Mouse (Mus musculus): Measurements from ENCODE around the gene Ssbp3. TPM values are rescaled to one million over a fixed set of nuclear protein-coding genes. Genes with fewer than 3 reads are reported as not detected.

Gene Ssbp3
- polyA plus RNA-seq, 1 experiment from 2014 or later: 64.7 TPM

GRCm38 (mm10) chr4:106905898-106906297 lies 4.6 kb upstream of the Ssbp3 start:
- POLR2A ChIA-PET: no interaction called here
- CTCF ChIA-PET: no interaction called here
- no peak for ATAC-seq
- no peaks in the 10 kb centered on the region for H3K27me3 ChIP-seq
- in situ Hi-C loops (cut with MboI; ENCODE audit: low pct_unique_long_range_greater_than_20kb): loop anchor here (5.0 kb wide), 1 partner anchor 64 kb away; no protein-coding TSS in a partner anchor
- DNase-seq (ENCODE audit: low read depth, low spot score): no peak
- TF ChIP-seq CTCF (IDR thresholded peaks at IDR 0.05): no peak

DNA sequence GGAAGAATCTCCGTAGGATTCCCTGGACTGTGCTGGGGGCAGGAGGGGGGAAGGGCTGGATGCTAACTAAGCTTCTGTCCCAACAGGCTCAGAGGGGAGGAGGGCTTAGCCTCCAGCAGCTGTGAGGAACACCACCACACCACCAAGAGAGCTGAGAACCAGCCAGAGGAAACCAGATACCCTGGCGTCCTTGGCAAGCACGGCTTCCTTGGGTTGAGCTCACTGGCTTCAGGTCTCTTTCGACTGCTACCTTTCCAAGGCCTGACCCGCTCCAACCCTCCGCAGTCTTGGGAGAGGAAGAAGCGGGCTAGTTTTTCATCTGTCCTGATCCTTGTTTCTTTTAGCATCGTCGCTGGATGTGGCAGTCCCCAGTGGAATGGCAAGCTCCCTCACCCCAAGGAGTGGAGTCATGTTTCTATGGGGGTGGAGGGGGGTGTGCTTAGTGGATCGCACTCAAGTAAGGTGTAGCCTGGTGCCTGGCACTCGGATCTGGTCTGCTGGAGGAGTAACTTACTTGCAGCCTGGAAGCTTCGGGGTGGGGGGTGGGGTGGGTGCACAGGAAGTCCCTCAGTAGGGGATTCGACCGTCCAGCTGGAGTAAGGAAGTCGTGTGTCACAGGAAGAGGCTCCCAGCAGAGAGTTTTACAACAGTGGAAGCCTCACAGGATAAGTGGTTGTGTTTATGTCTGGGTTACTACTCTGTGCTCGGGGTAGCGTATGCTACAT lies 2.6 kb upstream of the Ssbp3 start:
- TF ChIP-seq CTCF (IDR thresholded peaks at IDR 0.05): no peak
- ChIA-PET CTCF (interaction anchor here (1.1 to 2.4 kb wide), 3 partner anchors 9 to 69 kb away, joined by 3 to 5 read pairs (median 4); no protein-coding TSS in a partner anchor), POLR2A (interaction anchor here (1.7 kb wide), 1 partner anchor 59 kb away, joined by 3 read pairs; no protein-coding TSS in a partner anchor)
- DNase-seq (ENCODE audit: low read depth, low spot score) (no peak), ATAC-seq (no peak)
- no peaks in the 10 kb centered on the region for H3K27me3 ChIP-seq
- in situ Hi-C loops (cut with MboI; ENCODE audit: low pct_unique_long_range_greater_than_20kb): loop anchor here (5.0 kb wide), 1 partner anchor 66 kb away; no protein-coding TSS in a partner anchor

- in situ Hi-C loops (cut with MboI; ENCODE audit: low pct_unique_long_range_greater_than_20kb): loop anchor here (5.0 kb wide), 1 partner anchor 66 kb away; no protein-coding TSS in a partner anchor
- TF ChIP-seq CTCF (IDR thresholded peaks at IDR 0.05): no peak
- ChIA-PET POLR2A (interaction anchor here (1.7 kb wide), 1 partner anchor 60 kb away, joined by 3 read pairs; no protein-coding TSS in a partner anchor), CTCF (interaction anchor here (1.0 to 2.4 kb wide), 4 partner anchors 10 to 109 kb away, joined by 3 to 5 read pairs (median 4); no protein-coding TSS in a partner anchor)
- ATAC-seq (no peak), DNase-seq (ENCODE audit: low read depth, low spot score) (no peak)
- H3K27me3 ChIP-seq: no peaks in the 10 kb centered on the region
Observed at GRCm38 (mm10) chr4:106908426-106908809, 2.1 kb upstream of the Ssbp3 start.

- DNase-seq (ENCODE audit: low read depth, low spot score) (no peak), ATAC-seq (no peak)
- TF ChIP-seq CTCF (IDR thresholded peaks at IDR 0.05): no peak
- in situ Hi-C loops (cut with MboI; ENCODE audit: low pct_unique_long_range_greater_than_20kb): loop anchor here (5.0 kb wide), 1 partner anchor 67 kb away; no protein-coding TSS in a partner anchor
- CTCF ChIA-PET: interaction anchor here (1.0 to 2.4 kb wide), 3 partner anchors 66 to 109 kb away, joined by 3 to 5 read pairs (median 5); no protein-coding TSS in a partner anchor
- POLR2A ChIA-PET: interaction anchor here (1.7 kb wide), 1 partner anchor 61 kb away, joined by 3 read pairs; no protein-coding TSS in a partner anchor
- no peaks in the 10 kb centered on the region for H3K27me3 ChIP-seq
Observed at GRCm38 (mm10) chr4:106908950-106909751, 1.4 kb upstream of the Ssbp3 start.

- no peaks in the 10 kb centered on the region for H3K27me3 ChIP-seq
- in situ Hi-C loops (cut with MboI; ENCODE audit: low pct_unique_long_range_greater_than_20kb): loop anchor here (5.0 to 10.0 kb wide), 2 partner anchors 67 to 255 kb away; no protein-coding TSS in a partner anchor
- no peak for ATAC-seq
- no peak for TF ChIP-seq CTCF (IDR thresholded peaks at IDR 0.05)
- ChIA-PET CTCF (interaction anchor here (1.0 to 2.4 kb wide), 4 partner anchors 67 to 255 kb away, joined by 3 to 7 read pairs (median 4); no protein-coding TSS in a partner anchor), POLR2A (interaction anchor here (0.9 to 1.8 kb wide), 4 partner anchors 30 to 78 kb away, joined by 3 to 9 read pairs (median 5); no protein-coding TSS in a partner anchor)
- no peak for DNase-seq (ENCODE audit: low read depth, low spot score)
Observed at GRCm38 (mm10) chr4:106909797-106910196, 704 bp upstream of the Ssbp3 start.

GRCm38 (mm10) chr4:106911246-106911801 lies 823 bp downstream of the Ssbp3 start:
- ATAC-seq: peak; percentile 82
- no peak for TF ChIP-seq CTCF (IDR thresholded peaks at IDR 0.05)
- H3K27me3 ChIP-seq: no peaks in the 10 kb centered on the region
- no peak for DNase-seq (ENCODE audit: low read depth, low spot score)
- CTCF ChIA-PET: interaction anchor here (1.1 to 1.9 kb wide), 4 partner anchors 68 to 76 kb away, joined by 3 to 7 read pairs (median 4); no protein-coding TSS in a partner anchor
- in situ Hi-C loops (cut with MboI; ENCODE audit: low pct_unique_long_range_greater_than_20kb): loop anchor here (10.0 kb wide), 1 partner anchor 253 kb away; no protein-coding TSS in a partner anchor
- POLR2A ChIA-PET: interaction anchor here (0.9 to 1.8 kb wide), 3 partner anchors 12 to 76 kb away, joined by 4 to 5 read pairs (median 4); no protein-coding TSS in a partner anchor

- TF ChIP-seq CTCF (IDR thresholded peaks at IDR 0.05): no peak
- H3K27me3 ChIP-seq: no peaks in the 10 kb centered on the region
- CTCF ChIA-PET: interaction anchor here (1.4 to 1.9 kb wide), 3 partner anchors 69 to 75 kb away, joined by 3 to 7 read pairs (median 3); no protein-coding TSS in a partner anchor
- in situ Hi-C loops (cut with MboI; ENCODE audit: low pct_unique_long_range_greater_than_20kb): loop anchor here (10.0 kb wide), 1 partner anchor 253 kb away; no protein-coding TSS in a partner anchor
- ATAC-seq: no peak
- no peak for DNase-seq (ENCODE audit: low read depth, low spot score)
- POLR2A ChIA-PET: interaction anchor here (0.8 to 1.8 kb wide), 5 partner anchors 11 to 273 kb away, joined by 3 to 5 read pairs (median 3); no protein-coding TSS in a partner anchor
Observed at GRCm38 (mm10) chr4:106911951-106912688, 1.6 kb downstream of the Ssbp3 start.

DNA sequence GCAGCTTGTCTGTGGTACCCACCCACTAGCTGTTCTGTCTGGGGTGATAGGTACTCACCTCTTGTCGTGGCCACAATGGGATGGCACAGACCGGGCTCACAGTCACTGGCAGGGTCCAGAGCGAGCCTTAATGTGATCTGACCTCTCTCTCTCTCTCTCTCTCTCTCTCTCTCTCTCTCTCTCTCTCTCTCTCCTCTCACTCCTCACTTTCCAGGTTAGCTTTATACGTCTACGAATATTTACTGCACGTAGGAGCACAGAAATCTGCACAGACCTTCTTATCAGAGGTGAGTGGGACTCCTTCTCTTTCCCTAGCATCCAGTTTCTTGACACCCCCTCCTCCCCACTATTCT lies 2.2 kb downstream of the Ssbp3 start:
- no peak for TF ChIP-seq CTCF (IDR thresholded peaks at IDR 0.05)
- no peaks in the 10 kb centered on the region for H3K27me3 ChIP-seq
- ATAC-seq (no peak), DNase-seq (ENCODE audit: low read depth, low spot score) (no peak)
- in situ Hi-C loops (cut with MboI; ENCODE audit: low pct_unique_long_range_greater_than_20kb): loop anchor here (10.0 kb wide), 1 partner anchor 252 kb away; no protein-coding TSS in a partner anchor
- ChIA-PET POLR2A (interaction anchor here (0.8 to 1.7 kb wide), 4 partner anchors 10 to 273 kb away, joined by 3 to 4 read pairs (median 3); no protein-coding TSS in a partner anchor), CTCF (no interaction called here)
